Comparison of ENCODE assay signal across 12 mouse cellular contexts in genomic region chr1:170802669-170803068, GRCm38 (mm10).
"Had no signal": no experiment of that assay in that cellular context is flagged by ENCODE, and none has a peak within 500 bp of the region (broad histone marks: within the 10 kb centered on the region; RNA-seq: fewer than 3 reads in every experiment).

No protein-coding gene starts in this region.

- H3K36me3 ChIP-seq: limb, embryonic 12.5 days; lung, embryonic 15.5 days; neural tube, embryonic 15.5 days had no signal

- H3K27ac ChIP-seq: layer of hippocampus, adult 2 months; limb, embryonic 12.5 days; lung, embryonic 15.5 days; midbrain, embryonic 13.5 days; neural tube, embryonic 15.5 days had no signal

- H3K27me3 ChIP-seq: limb, embryonic 12.5 days; lung, embryonic 15.5 days; midbrain, embryonic 13.5 days; neural tube, embryonic 15.5 days had no signal

- H3K9ac ChIP-seq: limb, embryonic 12.5 days; lung, embryonic 15.5 days; midbrain, embryonic 13.5 days; neural tube, embryonic 15.5 days had no signal

- H3K9me3 ChIP-seq: limb, embryonic 12.5 days; lung, embryonic 15.5 days; midbrain, embryonic 13.5 days; neural tube, embryonic 15.5 days had no signal

- H3K4me1 ChIP-seq: limb, embryonic 12.5 days; lung, embryonic 15.5 days; midbrain, embryonic 13.5 days; neural tube, embryonic 15.5 days had no signal

- ATAC-seq: midbrain, embryonic 13.5 days had no signal

- H3K4me3 ChIP-seq: layer of hippocampus, adult 2 months; limb, embryonic 12.5 days; lung, embryonic 15.5 days; midbrain, embryonic 13.5 days; myocyte; neural tube, embryonic 15.5 days had no signal

- H3K4me2 ChIP-seq: limb, embryonic 12.5 days; lung, embryonic 15.5 days; midbrain, embryonic 13.5 days; neural tube, embryonic 15.5 days had no signal

- DNase-seq: kidney, postnatal 10 days; kidney, postnatal 4 days; liver; right cerebral cortex, adult 18-20 months; right cerebral cortex, postnatal 25 days; thymus, postnatal 36 days had no signal
